Mouse (Mus musculus) MEL-GATA-1-ER (cell line): Measurements from ENCODE around the gene Slc43a3.
A peak's percentile ranks its signal among the peaks of the same experiment; 100 is the strongest.

Experiments used
- DNase-seq: peaks from one replicate; pipeline ENCODE4 v3.0.0-alpha.2; 2012; ENCODE audit warnings: low read depth; ENCODE audit errors: extremely low read depth

Slc43a3 gene

GRCm38 (mm10) chr2:84980188-84980587 lies 43.8 kb downstream of the Slc43a3 start, which contains the start of gene Prg2:
TSS of gene Prg2 (plus strand) at chr2:84980461.
- DNase-seq = peak; percentile 58

- DNase-seq = peak; percentile 30
Observed at GRCm38 (mm10) chr2:84987930-84988329, 51.6 kb downstream of the Slc43a3 start, which contains the start of gene Prg3. TSS of gene Prg3 (plus strand) at chr2:84988215.

- DNase-seq = no peak
Observed at GRCm38 (mm10) chr2:84996376-84996775, 60.0 kb downstream of the Slc43a3 start.

GRCm38 (mm10) chr2:84999486-85000181 lies 63.3 kb downstream of the Slc43a3 start:
- no peak for DNase-seq

GRCm38 (mm10) chr2:85001497-85001896 lies 65.1 kb downstream of the Slc43a3 start:
- DNase-seq = no peak

GRCm38 (mm10) chr2:85002575-85002974 lies 66.2 kb downstream of the Slc43a3 start:
- DNase-seq = no peak

GRCm38 (mm10) chr2:85004341-85004740 lies 68.0 kb downstream of the Slc43a3 start:
- no peak for DNase-seq

- DNase-seq = no peak
Observed at GRCm38 (mm10) chr2:85006600-85006999, 70.2 kb downstream of the Slc43a3 start.

GRCm38 (mm10) chr2:85007729-85008128 lies 71.3 kb downstream of the Slc43a3 start:
- DNase-seq = peak; percentile 43
